Mouse (Mus musculus) cortical plate, adult 2 months (tissue): Measurements from ENCODE around the gene 1700061G19Rik. TPM values are rescaled to one million over a fixed set of nuclear protein-coding genes. Genes with fewer than 3 reads are reported as not detected.

Experiments
- H3K27ac ChIP-seq: fragments of 200-500 bp; 2 replicates; pipeline ENCODE4 v1.5.1; 2012; ENCODE audit warnings: low read length, control low read depth, inconsistent platforms; ENCODE audit not compliant: insufficient read depth
- H3K4me1 ChIP-seq: fragments of 200-500 bp; 2 replicates; pipeline ENCODE4 v1.6.1; 2011; ENCODE audit warnings: low read length; ENCODE audit not compliant: control insufficient read depth, insufficient read depth
- H3K4me3 ChIP-seq: fragments of 200-500 bp; 2 replicates; pipeline ENCODE4 v1.5.1; 2011; ENCODE audit warnings: mild to moderate bottlenecking, low read length, control low read depth; ENCODE audit not compliant: insufficient read depth
- CTCF ChIP-seq: fragments of 200-500 bp; IDR thresholded peaks from 2 replicates; pipeline ENCODE4 v1.5.1; 2011; ENCODE audit warnings: mild to moderate bottlenecking, control low read depth, low read length; ENCODE audit not compliant: insufficient read depth; ENCODE audit errors: extremely low read depth
- POLR2A ChIP-seq: fragments of 200-500 bp; IDR thresholded peaks from 2 replicates; pipeline ENCODE4 v1.6.1; 2011; ENCODE audit warnings: mild to moderate bottlenecking, low read length, control low read depth; ENCODE audit not compliant: insufficient read depth; ENCODE audit errors: extremely low read depth
- polyA plus RNA-seq: library from polyadenylated mRNA; depleted of rRNA; stranded (reverse); fragments of >200 nt; gene quantifications from 2 replicates; pipeline ENCODE4 v1.2.3, GENCODE M21; 2012; rRNA removed

The 1700061G19Rik gene
- polyA plus RNA-seq, 1 experiment = 0.06 TPM

- Histone ChIP-seq H3K4me1 (peaks cover 4% of the 10 kb centered on the region; the same call in 1 of the 2 replicates), H3K27ac (no peak overlapping the region), H3K4me3 (peak overlapping the region; percentile 47)
- TF ChIP-seq POLR2A (no peak), CTCF (no peak)
These were observed 59.5 kb downstream of the 1700061G19Rik start for GRCm38 (mm10) chr17:56934545-56935330.

GRCm38 (mm10) chr17:56935363-56936131 lies 60.3 kb downstream of the 1700061G19Rik start, which contains the start of gene Mllt1:
TSS of gene Mllt1 (minus strand) at chr17:56935415.
- peaks cover 4% of the 10 kb centered on the region; the same call in 1 of the 2 replicates for H3K4me1 ChIP-seq
- no peak within 1 kb of the TSS for H3K27ac ChIP-seq
- TF ChIP-seq CTCF (peak; percentile 43; the same call in 1 of the 2 replicates), POLR2A (no peak)
- peak within 1 kb of the TSS; percentile 47 for H3K4me3 ChIP-seq

GRCm38 (mm10) chr17:56936731-56937130 lies 61.5 kb downstream of the 1700061G19Rik start:
- Histone ChIP-seq H3K4me3 (no peak overlapping the region), H3K4me1 (peaks cover 4% of the 10 kb centered on the region; the same call in 1 of the 2 replicates), H3K27ac (no peak overlapping the region)
- TF ChIP-seq POLR2A (no peak), CTCF (no peak)

Other genes with a start within 250 kb of the 1700061G19Rik start
- 78.3 and 82.5 TPM in 2 replicates for gene Lonp1, start 248.6 kb upstream of the 1700061G19Rik start, polyA plus RNA-seq
- gene Catsperd, start 247.3 kb upstream of the 1700061G19Rik start, polyA plus RNA-seq = 2.6 and 2.7 TPM in 2 replicates
- gene Ranbp3, start 202.2 kb upstream of the 1700061G19Rik start, polyA plus RNA-seq = 104 and 107 TPM in 2 replicates
- gene Ndufa11, start 157.7 kb upstream of the 1700061G19Rik start, polyA plus RNA-seq = 332 and 357 TPM in 2 replicates
- gene Vmac, start 157.5 kb upstream of the 1700061G19Rik start, polyA plus RNA-seq = 16.7 and 18.2 TPM in 2 replicates
- 7.4 and 8.6 TPM in 2 replicates for gene Nrtn, start 117.9 kb upstream of the 1700061G19Rik start, polyA plus RNA-seq
- 137 and 148 TPM in 2 replicates for gene Dus3l, start 110.7 kb upstream of the 1700061G19Rik start, polyA plus RNA-seq
- 3.3 and 4.0 TPM in 2 replicates for gene Prr22, start 105.2 kb upstream of the 1700061G19Rik start, polyA plus RNA-seq
- 2.6 and 3.2 TPM in 2 replicates for gene Rfx2, start 44.5 kb upstream of the 1700061G19Rik start, polyA plus RNA-seq
- gene Acsbg2, start 1.0 kb upstream of the 1700061G19Rik start, polyA plus RNA-seq = 0.09 TPM in 1 of 2 replicates, not detected in the other
- gene Mllt1, start 59.9 kb downstream of the 1700061G19Rik start, polyA plus RNA-seq = 73.1 and 76.0 TPM in 2 replicates
- gene Acer1, start 106.6 kb downstream of the 1700061G19Rik start, polyA plus RNA-seq = not detected in 2 replicates
- 139 and 146 TPM in 2 replicates for gene Clpp, start 114.8 kb downstream of the 1700061G19Rik start, polyA plus RNA-seq
- gene Alkbh7, start 121.9 kb downstream of the 1700061G19Rik start, polyA plus RNA-seq = 32.1 and 35.4 TPM in 2 replicates
- not detected in 2 replicates for gene Pspn, start 124.5 kb downstream of the 1700061G19Rik start, polyA plus RNA-seq
- 73.3 and 80.0 TPM in 2 replicates for gene Gtf2f1, start 135.8 kb downstream of the 1700061G19Rik start, polyA plus RNA-seq
- gene Gm17949, start 136.0 kb downstream of the 1700061G19Rik start, polyA plus RNA-seq = 0.13 TPM in 1 of 2 replicates, not detected in the other
- gene Khsrp, start 156.0 kb downstream of the 1700061G19Rik start, polyA plus RNA-seq = 58.4 and 63.4 TPM in 2 replicates
- gene Slc25a41, start 166.2 kb downstream of the 1700061G19Rik start, polyA plus RNA-seq = 0.19 and 0.25 TPM in 2 replicates
- 0.93 and 1.6 TPM in 2 replicates for gene Crb3, start 183.6 kb downstream of the 1700061G19Rik start, polyA plus RNA-seq
- gene Slc25a23, start 184.4 kb downstream of the 1700061G19Rik start, polyA plus RNA-seq = 319 and 330 TPM in 2 replicates
- gene Dennd1c, start 203.0 kb downstream of the 1700061G19Rik start, polyA plus RNA-seq = 2.3 and 2.8 TPM in 2 replicates
- 597 and 680 TPM in 2 replicates for gene Tubb4a, start 212.3 kb downstream of the 1700061G19Rik start, polyA plus RNA-seq
- 0.93 and 1.0 TPM in 2 replicates for gene Tnfsf9, start 229.8 kb downstream of the 1700061G19Rik start, polyA plus RNA-seq